Mouse (Mus musculus) lung, adult 2 months (tissue): ENCODE data around the gene Kcnj5. TPM values are rescaled to one million over a fixed set of nuclear protein-coding genes. Genes with fewer than 3 reads are reported as not detected.

Experiments used
- DNase-seq: peaks from one replicate; pipeline ENCODE4 v3.0.0; 2022
- H3K4me1 ChIP-seq: fragments of 200-500 bp; 2 replicates; pipeline ENCODE4 v1.6.1; 2011; ENCODE audit warnings: low read length; ENCODE audit not compliant: control insufficient read depth, insufficient read depth
- H3K4me3 ChIP-seq: fragments of 200-500 bp; replicated peaks from 2 replicates; pipeline ENCODE3; 2011; ENCODE audit warnings: low read depth, mild to moderate bottlenecking, control low read depth, low read length; ENCODE audit errors: extremely low read depth
- CTCF ChIP-seq: fragments of 200-500 bp; IDR thresholded peaks from 2 replicates; pipeline ENCODE4 v1.5.1; 2011; ENCODE audit warnings: mild to moderate bottlenecking, low read length, control low read depth; ENCODE audit not compliant: insufficient read depth
- POLR2A ChIP-seq: fragments of 200-500 bp; IDR thresholded peaks from 2 replicates; pipeline ENCODE4 v1.6.1; 2011; ENCODE audit warnings: low read depth, mild to moderate bottlenecking, control low read depth, low read length, borderline replicate concordance; ENCODE audit errors: extremely low read depth
- WGBS: fragments of 180-500 bp; shearing (Covaris S2); methylation state at CpG from one replicate; pipeline ENCODE4 v1.1.7; 2018; 5-methylcytosine and 5-hydroxymethylcytosine counted together
- polyA plus RNA-seq: library from polyadenylated mRNA; depleted of rRNA; stranded (reverse); fragments of >200 nt; gene quantifications from 2 replicates; pipeline ENCODE4 v1.2.3, GENCODE M21; 2012; rRNA removed

The Kcnj5 gene
- 0.96 and 1.7 TPM in 2 replicates for polyA plus RNA-seq

- no peaks in the 10 kb centered on the region for H3K4me1 ChIP-seq
- DNase-seq, result no peak
- no peak within 1 kb of the TSS for H3K4me3 ChIP-seq
- 5% methylated on average over 19 of the region's 20 CpGs for WGBS
- TF ChIP-seq POLR2A, result no peak
- TF ChIP-seq CTCF, result no peak
Measured at GRCm38 (mm10) chr9:32344051-32344450, at the start of gene Kcnj5. Gene Kcnj5, minus strand, starts transcription at chr9:32344350.

DNA sequence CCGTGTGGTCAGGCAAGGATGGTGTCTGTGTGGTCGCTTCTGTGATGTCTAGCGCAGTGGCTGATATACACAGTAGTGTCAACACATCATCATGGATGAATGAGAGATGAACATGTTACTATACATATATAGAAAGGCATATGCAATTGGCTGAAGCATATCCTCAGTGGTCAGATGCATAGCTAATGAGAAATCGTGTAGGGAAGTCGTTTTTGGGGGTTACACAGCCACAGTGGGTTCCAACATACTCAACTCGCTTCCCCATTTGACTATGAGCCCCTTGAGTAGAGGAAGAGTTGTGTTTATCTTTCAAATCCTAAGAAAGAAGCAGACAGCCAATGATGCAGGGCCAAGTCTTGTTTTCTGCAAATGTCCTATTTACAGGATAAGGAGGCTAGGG, 48.6 kb upstream of the Kcnj5 start:
- DNase-seq, result no peak
- WGBS, result 77% methylated on average over 6 of the region's 6 CpGs

GRCm38 (mm10) chr9:32391701-32392100, 47.6 kb upstream of the Kcnj5 start:
- 87% methylated on average over 9 of the region's 9 CpGs for WGBS
- no peak for DNase-seq
- peaks cover 7% of the 10 kb centered on the region for H3K4me1 ChIP-seq
- no peak for TF ChIP-seq CTCF
- TF ChIP-seq POLR2A, result no peak
- H3K4me3 ChIP-seq, result no peak overlapping the region

More for the DNA sequence above, 48.6 kb upstream of the Kcnj5 start:
- H3K4me3 ChIP-seq, result no peak overlapping the region
- TF ChIP-seq POLR2A (no peak), CTCF (no peak)
- H3K4me1 ChIP-seq, result peaks cover 7% of the 10 kb centered on the region

DNA sequence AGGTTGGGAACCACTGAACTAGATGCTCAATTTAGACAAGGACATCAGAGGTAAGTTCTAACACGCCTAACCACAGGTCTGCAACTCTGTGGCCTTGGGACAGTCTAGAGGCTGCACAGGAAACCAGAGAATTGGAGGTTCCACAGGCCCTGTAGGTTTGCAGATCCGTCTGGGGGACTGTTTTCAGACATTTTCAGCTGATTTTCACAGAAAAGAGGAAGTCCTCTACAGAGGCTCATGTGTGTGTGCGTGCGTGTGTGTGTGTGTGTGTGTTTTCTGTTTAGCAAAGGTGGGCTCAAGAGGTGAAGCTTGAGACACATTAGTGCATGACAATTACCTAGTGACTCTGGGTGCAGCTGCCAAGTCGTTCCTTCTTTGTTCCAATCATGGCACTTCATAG, 46.9 kb upstream of the Kcnj5 start:
- no peak for TF ChIP-seq CTCF
- no peak for TF ChIP-seq POLR2A
- no peak overlapping the region for H3K4me3 ChIP-seq
- DNase-seq, result no peak
- peaks cover 7% of the 10 kb centered on the region for H3K4me1 ChIP-seq
- WGBS, result 77% methylated on average over 5 of the region's 5 CpGs

- TF ChIP-seq POLR2A (no peak), CTCF (peak; percentile 74)
Measured at GRCm38 (mm10) chr9:32388120-32388519, 44.0 kb upstream of the Kcnj5 start.

DNA sequence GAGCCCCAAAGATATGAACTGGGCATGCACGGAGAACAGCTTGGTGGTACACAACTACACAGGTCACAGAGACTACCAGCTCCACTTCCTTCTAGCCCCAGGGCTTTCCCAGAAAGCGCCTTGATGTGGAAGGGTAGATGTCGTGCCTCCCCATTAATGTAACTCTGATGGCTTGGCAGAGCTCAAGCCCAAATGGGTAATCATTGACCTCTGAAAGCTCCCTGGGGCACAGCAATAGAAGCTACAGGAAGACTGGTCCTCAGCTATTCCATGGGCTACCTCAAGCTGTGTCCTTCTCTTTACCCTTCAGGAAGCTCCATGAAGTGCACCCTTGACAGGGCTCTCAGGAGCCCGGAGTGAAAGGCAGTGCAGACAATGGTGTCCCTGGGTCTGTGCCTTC, 40.8 kb upstream of the Kcnj5 start:
- no peak overlapping the region for H3K4me3 ChIP-seq
- 88% methylated on average over 4 of the region's 4 CpGs for WGBS
- no peak for DNase-seq
- TF ChIP-seq CTCF, result no peak
- no peak for TF ChIP-seq POLR2A
- no peaks in the 10 kb centered on the region for H3K4me1 ChIP-seq

More at GRCm38 (mm10) chr9:32388120-32388519, 44.0 kb upstream of the Kcnj5 start:
- no peak overlapping the region for H3K4me3 ChIP-seq
- WGBS, result 97% methylated on average over 1 of the region's 1 CpGs
- DNase-seq, result no peak
- H3K4me1 ChIP-seq, result no peaks in the 10 kb centered on the region

- Histone ChIP-seq H3K4me3 (no peak overlapping the region), H3K4me1 (no peaks in the 10 kb centered on the region)
- WGBS, result 77% methylated on average over 5 of the region's 5 CpGs
- no peak for DNase-seq
- TF ChIP-seq CTCF (no peak), POLR2A (no peak)
Measured at GRCm38 (mm10) chr9:32376863-32377590, 32.9 kb upstream of the Kcnj5 start.

- TF ChIP-seq POLR2A (no peak), CTCF (no peak)
- DNase-seq, result no peak
- no peaks in the 10 kb centered on the region for H3K4me1 ChIP-seq
- H3K4me3 ChIP-seq, result no peak overlapping the region
- WGBS, result 53% methylated on average over 7 of the region's 7 CpGs
Measured at GRCm38 (mm10) chr9:32376031-32376430, 31.9 kb upstream of the Kcnj5 start.

- no peak for TF ChIP-seq CTCF
- no peak for TF ChIP-seq POLR2A
- Histone ChIP-seq H3K4me3 (no peak overlapping the region), H3K4me1 (no peaks in the 10 kb centered on the region)
- 96% methylated on average over 6 of the region's 6 CpGs for WGBS
- no peak for DNase-seq
Measured at GRCm38 (mm10) chr9:32373656-32374055, 29.5 kb upstream of the Kcnj5 start.

DNA sequence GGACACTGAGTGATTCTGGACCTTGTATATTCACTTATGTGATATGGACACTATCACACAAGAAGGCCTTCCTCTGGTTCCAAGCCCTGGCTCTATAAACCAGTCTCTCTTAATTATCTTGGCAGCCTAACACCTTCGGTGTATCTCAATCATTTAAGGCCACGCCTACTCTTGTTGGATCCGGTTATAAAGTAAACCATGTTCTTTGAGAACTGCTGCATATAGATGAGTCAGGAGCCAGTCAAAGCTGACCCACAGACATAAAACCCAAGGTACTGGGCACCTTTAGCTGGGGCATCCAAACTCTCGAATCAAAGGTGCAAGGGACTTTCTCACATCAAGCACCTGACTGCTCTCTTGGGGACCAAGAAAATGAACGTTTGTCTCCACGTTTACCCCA, 28.1 kb upstream of the Kcnj5 start, which contains the start of gene Kcnj1:
TSS of gene Kcnj1 (plus strand) at position 292 of the 400 bp plus-strand sequence.
- 73% methylated on average over 6 of the region's 6 CpGs for whole genome bisulfite sequencing
- DNase-seq, result no peak
- TF ChIP-seq POLR2A, result no peak
- no peak for TF ChIP-seq CTCF
- Histone ChIP-seq H3K4me3 (no peak within 1 kb of the TSS), H3K4me1 (no peaks in the 10 kb centered on the region)

- 47% methylated on average over 6 of the region's 6 CpGs for WGBS
- no peak for TF ChIP-seq CTCF
- TF ChIP-seq POLR2A, result no peak
- no peak for DNase-seq
- Histone ChIP-seq H3K4me3 (no peak overlapping the region), H3K4me1 (no peaks in the 10 kb centered on the region)
Measured at GRCm38 (mm10) chr9:32369388-32369787, 25.2 kb upstream of the Kcnj5 start.
